Mouse (Mus musculus) thymus, adult 2 months (tissue): ENCODE results near the gene Ucn3.

Experiments
- CTCF ChIP-seq: fragments of 200-500 bp; IDR thresholded peaks from 2 replicates; pipeline ENCODE4 v1.5.1; 2012; ENCODE audit warnings: mild to moderate bottlenecking, control low read depth, low read length, moderate library complexity, borderline replicate concordance; ENCODE audit not compliant: control insufficient read depth, poor library complexity, insufficient read depth; ENCODE audit errors: extremely low read depth
- POLR2A ChIP-seq: fragments of 200-500 bp; IDR thresholded peaks from 2 replicates; pipeline ENCODE4 v1.6.1; 2012; ENCODE audit warnings: mild to moderate bottlenecking, low read length, control low read depth, moderate library complexity; ENCODE audit not compliant: control insufficient read depth, poor library complexity, insufficient read depth; ENCODE audit errors: extremely low read depth

GRCm38 (mm10) chr13:3899301-3899700 lies 45.8 kb downstream of the Ucn3 start:
- TF ChIP-seq CTCF, result no peak
- no peak for TF ChIP-seq POLR2A
